Mouse (Mus musculus) gastrocnemius, postnatal 14 days (tissue): ENCODE results near the gene Cnnm1. TPM values are rescaled to one million over a fixed set of nuclear protein-coding genes. Genes with fewer than 3 reads are reported as not detected.
"Not testable (repeated sequence)": the region's sequence is repeated elsewhere in the genome, so short reads cannot be mapped to it uniquely, and the experiment has no call there.

Source experiments
- DNase-seq: peaks from one replicate; pipeline ENCODE4 v3.0.0; 2021; ENCODE audit warnings: mixed read lengths
- intact Hi-C: fragments of 180-260 bp; cut with DNase I; formaldehyde crosslinking; loops from one replicate; pipeline ENCODE4 v1.15.1; 2025; ENCODE audit warnings: low total_unique reads
- total RNA-seq, 2 experiments: library from RNA; stranded (reverse); gene quantifications; 2 replicates each; pipeline ENCODE4 v1.2.3; 2021

The Cnnm1 gene
- total RNA-seq, 2 experiments from 2014 or later = 0.12 to 0.18 TPM

DNA sequence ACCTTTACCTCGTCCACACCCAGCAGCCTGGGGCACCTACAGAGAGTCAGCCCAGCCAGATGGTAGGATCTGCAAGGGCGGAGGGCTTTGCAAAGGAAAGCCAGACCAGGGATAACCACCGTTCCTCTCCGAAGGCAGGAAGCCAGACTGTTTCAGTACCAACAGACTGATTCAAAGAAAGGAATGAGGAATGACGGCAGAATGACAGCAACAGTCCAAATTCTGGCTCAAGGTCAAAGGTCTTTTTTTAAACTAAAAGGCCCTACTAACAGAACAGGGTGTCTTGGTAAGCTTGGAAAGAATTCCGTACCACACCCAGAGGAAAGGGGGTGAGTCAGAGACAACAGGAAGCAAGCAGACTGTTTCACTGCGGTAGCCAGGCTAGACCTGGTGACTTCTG, 58.6 kb downstream of the Cnnm1 start:
- no peak for DNase-seq
- intact Hi-C loops = loop anchor here (5.0 to 10.0 kb wide), 2 partner anchors 33 to 156 kb away; no protein-coding TSS in a partner anchor

DNA sequence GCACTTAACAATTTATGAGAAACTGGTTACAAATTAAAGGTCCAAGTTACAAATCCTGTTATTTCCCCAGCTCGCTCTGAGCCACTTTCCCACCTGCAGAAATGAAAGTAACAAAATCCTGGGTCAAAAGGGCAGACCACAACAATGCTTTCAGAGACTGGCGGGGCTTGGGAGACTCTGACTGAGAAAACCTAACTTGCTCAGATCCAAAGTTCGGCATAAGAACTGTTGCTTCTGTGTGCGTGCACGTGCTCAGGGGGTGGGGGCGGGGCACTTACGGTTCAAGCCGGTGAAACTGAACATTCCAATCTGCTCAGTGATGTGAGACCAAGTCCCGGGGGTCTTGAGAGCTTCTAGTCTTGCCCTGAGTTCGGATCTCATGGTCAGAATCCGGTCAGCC, 62.4 kb downstream of the Cnnm1 start:
- no peak for DNase-seq
- intact Hi-C loops = no loop called here

DNA sequence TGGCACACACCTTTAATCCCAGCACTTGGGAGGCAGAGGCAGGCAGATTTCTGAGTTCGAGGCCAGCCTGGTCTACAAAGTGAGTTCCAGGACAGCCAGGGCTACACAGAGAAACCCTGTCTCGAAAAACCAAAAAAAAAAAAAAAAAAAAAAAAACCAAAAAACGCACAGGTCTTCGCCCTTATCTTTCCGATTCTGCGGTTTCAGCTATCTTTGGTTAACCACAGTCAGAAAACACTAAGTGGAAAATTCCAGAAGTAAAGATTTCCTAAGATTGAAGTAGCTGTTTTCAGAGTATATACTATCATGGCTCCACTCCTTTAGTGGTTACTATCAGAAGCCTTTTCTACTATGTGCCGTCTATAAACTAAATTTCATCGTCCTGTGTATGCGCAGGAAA, 63.4 kb downstream of the Cnnm1 start:
- intact Hi-C loops, DNase-seq: not testable (repeated sequence)

DNA sequence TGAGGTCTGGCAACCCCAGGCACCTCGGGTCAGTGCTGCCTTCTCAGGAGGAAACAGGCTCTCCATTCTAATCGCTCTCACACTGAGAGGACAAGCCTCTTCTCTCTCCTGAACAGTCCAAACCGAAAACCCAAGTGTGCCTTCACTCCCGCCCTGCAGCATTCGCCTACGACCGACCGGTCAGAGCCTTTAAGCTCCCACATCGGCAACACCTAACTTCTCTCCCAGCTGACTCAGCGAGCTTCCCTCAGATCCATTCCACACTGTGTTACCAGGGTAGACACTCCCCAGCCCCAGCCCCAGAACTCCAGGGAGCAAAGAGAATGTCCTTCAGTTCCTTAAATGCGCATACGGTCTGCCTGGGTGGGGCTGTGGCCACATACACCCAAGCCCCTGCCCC, 65.2 kb downstream of the Cnnm1 start:
- intact Hi-C loops = no loop called here
- DNase-seq = no peak

DNA sequence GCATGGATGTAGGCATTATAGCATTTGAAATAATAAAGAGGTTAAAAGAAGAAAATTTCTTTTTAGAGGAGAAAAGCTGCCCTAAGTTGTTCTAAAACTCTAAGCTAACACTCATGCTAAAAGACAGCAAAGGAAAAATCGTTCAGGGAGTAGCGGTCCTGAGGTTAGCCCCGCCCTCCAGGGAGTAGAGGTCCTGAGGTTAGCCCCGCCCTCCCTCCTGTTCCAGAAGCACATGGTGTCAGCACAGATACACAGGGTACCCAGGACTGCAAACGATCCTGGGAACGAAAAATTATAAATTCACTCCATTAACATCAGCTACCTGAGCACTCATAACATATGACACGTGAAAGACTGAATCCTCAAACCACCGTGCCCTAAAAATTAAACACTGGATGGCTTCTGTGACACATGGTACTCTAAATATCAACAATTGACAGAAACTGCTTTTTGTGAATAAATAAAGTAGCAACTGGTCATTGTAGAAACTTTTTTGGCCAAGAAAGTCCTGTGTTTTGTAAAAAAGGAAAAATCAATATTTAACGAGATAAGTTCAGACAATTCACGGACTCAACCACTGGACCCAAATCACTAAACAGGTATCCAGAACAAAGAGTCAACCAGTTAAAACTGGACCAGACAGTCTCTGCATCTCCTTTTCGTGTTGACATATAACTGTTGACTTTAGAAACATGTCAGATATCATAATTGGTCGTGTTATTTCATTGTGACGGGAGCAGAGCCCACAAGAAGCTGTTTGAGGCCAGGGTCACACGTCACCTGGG, 70.4 kb downstream of the Cnnm1 start:
- intact Hi-C loops = no loop called here
- DNase-seq = no peak

DNA sequence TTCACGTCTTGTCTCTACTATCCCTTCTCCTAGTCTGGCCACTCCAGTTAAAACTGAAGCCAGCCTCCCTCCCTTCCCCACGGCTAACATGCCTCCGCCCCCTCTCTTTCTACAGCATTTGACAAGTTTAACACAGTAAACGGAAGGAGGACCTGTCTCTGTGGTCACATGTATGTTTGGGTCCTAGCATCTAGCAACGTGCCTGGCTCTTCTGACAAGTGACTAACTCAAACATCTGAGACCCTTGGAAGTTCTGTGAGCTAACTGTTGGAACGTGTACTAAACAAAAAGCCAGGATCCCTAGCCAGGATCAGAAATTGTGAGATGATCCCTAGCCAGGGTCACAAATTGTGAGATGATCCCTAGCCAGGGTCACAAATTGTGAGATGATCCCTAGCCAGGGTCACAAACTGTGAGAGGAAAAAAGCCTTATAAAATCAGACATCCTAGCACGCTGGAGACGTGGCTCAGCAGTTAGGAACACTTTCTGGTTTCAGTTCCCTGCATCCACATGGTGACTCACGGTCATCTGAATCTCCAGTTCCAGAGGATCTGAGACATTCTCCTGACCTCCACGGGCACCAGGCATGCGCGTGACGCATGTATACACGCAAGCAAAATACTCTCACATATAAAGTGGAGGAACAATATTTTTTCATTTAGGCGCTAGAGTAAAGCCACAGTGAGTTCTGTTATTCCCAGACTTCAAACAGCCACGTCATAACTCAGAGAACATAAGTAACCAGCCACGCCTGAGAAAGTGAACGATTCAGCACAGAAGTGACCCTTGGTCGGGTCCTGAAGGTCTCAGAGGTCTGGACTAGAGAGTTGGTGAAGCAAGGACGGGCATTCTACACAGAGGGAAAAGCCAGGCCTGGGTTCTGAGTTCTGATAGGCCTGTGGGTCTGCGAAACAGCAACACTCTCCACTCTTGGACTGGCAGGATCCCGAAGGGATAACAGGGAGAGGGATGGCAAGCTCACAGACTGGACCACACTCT, 71.7 kb downstream of the Cnnm1 start:
- intact Hi-C loops = no loop called here
- no peak for DNase-seq

DNA sequence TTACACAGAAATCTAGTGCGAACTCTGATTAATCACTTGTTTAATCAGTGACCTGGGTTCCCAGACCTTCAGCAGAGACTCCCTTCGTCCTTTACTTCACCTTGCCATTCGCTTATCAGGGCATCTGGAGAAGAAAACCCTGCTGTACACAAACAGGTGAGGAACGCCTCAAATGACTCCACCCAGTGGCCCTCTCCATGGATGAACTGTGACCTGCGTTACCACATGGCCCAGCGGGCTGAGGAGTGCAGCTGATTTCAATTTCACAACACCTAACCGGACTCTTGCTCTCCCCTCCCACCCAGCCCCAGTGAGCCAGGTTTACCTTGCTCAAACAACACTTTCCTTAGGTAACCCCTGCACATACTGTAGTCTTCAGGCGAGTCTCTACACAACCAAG, 73.6 kb downstream of the Cnnm1 start:
- intact Hi-C loops = no loop called here
- no peak for DNase-seq

DNA sequence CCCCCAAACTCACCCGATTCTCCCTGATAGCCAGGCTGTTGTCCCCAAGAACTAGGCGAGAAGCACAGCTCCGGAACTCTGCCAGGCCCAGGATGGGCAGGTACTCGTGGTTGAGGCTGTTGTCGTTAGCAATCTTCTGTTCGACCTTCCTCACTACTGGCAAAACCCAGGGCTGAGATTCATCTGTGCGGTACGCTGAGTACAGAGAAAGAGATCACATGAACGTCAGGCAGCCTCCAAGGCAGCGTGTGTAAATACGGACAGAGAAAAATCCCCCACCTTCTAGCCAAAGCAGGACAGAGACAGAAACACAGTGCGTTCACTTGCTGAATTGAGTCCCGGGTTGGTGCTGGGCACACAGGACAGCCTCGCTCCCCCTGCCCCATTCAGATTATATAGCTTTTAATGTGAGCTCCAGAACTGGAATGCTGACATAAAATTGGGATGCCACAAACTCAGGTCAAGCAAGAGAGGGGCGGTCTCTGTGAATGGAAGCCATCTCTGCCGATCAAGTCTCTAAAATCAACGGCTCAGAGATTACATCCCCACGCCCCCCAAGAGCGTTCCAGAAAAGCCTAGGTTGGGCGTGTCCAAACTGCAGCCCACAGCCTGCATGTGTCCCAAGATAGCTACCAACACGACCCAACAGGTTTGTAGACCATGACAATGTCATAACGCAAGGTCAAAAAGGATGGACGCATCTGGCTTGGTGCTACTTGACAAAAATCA, 75.6 kb downstream of the Cnnm1 start:
- intact Hi-C loops = no loop called here
- no peak for DNase-seq

DNA sequence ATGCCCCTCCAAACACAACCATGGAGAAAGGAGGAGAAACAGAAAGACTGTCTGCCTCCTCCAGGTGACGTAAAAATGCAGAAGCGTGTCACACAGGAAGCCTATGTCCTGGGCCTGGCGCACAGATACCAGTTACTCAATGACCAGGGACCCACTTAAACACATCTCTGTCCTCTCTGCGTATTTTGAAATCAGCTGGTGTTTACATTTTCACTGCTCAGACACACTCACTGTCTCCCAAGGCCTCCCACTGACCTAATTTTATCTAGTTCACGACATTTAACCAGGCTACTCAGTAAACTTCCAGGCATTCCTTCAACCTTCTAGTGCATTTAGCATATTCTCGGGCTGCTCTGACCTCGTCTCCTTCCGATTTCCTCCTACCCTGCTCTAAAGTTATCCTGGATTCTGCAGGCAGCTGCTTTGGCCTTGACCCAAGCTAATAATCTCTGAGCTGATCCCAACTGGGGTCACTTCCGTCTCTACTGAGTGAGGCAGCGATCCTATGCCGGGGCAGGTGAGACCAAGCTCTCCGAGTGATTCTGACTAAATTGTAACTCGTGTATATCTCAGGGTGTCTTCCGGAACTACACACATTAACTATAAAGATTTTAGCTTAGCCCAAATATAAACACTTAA, 76.3 kb downstream of the Cnnm1 start:
- intact Hi-C loops = no loop called here
- no peak for DNase-seq

DNA sequence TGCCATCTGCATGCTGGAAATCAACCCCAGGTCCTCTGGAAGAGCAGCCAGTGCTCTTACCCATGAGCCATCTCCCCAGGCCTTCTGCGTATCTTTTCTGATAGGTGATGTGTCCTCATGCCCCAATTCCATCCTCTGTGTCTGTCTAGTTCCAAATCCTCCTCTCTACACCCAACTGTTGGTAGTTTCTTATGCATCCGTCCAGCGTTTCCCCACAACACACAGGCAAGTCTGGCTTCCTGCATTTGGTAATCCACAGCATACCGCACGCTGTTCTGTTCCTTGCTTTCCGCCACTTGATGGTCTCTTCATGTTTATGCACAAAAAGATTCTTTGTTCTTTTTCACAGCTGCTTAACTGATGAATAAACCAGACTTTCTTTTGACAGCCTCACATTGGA, 77.1 kb downstream of the Cnnm1 start:
- intact Hi-C loops = no loop called here
- DNase-seq = no peak

DNA sequence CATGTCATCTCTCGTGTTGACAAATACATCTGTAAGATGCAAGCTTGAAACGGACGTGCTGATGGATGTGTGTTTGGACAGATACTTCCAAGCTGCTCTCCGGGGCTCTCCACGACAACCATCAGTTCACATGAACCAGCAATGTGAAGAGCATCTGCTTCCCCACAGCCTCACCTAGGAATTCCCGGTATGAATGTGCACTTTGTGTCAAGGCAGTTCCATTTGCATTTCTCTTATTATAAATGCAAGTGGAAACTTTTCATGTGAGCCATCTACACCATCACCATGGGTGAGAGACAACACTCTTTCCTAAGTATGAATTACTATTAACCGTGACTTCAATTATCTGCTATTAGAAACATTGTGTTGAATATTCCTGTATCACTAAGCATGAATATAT, 77.6 kb downstream of the Cnnm1 start:
- DNase-seq = no peak
- intact Hi-C loops = no loop called here

DNA sequence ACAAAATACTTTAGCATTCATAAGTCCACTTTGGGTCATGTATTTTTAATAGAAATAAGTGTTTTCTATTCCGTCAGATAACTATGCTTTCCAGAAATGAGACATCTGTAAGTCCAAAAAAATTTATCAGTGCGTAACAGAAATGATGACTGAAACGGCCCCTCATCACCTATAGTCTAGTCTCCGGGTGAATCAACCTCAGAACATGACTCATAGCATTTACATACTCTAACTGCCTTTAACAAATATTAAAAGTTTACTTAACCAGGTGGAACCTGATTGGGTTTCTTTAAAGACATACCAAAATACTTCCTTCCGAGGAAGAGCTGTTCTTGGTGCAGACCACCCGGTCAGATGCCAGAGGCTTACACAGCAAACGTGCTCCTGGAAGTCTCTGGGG, 78.0 kb downstream of the Cnnm1 start:
- intact Hi-C loops = no loop called here

DNA sequence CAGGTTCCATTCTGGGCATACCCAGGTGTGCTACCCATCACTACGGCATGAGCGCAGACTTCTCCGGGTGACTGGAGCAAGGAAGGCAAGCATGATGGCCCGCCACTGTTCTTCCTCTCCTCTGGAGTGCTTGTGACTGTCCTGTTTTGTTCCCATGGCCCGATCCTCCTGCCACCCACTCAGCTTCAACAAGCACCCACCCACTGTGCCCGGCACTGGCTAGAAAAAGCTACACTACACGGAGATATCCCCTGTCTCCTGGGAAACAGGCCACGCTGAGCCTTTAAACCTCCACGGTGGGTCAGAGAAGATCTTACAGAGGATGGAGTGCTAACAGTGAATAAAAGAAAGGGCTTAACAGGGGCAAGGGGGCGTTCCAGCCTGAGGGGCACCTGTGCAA, 79.0 kb downstream of the Cnnm1 start:
- no peak for DNase-seq
- intact Hi-C loops = no loop called here

More for the DNA sequence above, 78.0 kb downstream of the Cnnm1 start:
- no peak for DNase-seq

DNA sequence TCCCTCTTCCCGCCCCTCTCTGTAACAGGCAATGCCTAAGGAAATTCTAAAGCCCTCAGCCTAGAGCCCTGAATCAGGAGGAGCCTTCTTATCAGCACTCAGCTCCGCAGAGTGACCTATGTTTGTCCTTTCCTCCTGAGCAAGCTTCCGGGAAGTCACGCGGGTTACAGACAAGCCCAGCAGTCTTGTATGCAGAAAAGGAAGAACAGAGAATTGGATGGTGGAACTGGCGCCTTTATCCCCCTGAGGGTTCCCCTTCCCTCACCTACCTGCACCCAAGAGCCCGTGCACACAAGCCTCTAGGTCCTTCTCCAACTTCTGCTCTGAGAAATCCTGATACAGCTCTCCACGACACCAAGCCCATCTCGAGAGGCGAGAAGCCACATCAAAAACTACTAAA, 80.2 kb downstream of the Cnnm1 start:
- intact Hi-C loops = no loop called here
- no peak for DNase-seq

DNA sequence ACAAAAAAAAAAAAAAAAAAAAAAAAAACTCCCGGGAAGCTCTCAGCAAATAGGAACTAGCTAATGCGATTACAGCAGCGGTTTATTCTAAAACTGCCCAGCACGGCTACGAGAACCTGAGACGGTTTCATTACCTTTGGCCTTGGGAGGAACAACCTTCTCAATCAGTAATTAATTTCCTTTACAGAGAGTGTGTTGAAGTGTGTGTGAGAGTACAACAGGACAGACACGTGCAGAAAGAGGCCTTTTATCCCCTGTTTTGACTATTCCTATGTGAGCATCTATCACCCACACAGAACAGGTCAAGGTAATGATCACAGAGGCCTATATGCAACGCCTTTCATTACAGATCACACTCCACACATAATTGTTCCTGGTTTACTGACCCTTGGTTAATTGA, 81.1 kb downstream of the Cnnm1 start:
- intact Hi-C loops = no loop called here
- no peak for DNase-seq

DNA sequence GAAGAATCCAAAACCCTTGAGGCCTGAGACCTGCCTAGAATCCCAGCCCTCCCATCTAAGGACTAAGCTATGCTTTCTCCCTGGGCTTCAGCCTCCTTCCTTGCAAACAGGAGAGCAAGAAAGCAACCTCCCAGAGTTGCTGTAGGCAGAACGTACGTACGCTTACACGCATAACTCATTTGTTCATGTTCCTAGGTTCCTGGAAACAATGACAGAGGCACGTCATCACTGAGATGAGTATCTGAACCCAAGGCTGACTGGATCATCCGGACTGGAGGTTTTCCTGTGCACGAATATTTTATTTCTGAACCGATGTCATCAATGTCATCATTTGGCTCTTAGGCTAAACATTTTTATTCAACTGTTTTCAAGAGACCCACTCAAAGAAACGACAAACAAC, 81.8 kb downstream of the Cnnm1 start:
- DNase-seq = no peak
- intact Hi-C loops = no loop called here

DNA sequence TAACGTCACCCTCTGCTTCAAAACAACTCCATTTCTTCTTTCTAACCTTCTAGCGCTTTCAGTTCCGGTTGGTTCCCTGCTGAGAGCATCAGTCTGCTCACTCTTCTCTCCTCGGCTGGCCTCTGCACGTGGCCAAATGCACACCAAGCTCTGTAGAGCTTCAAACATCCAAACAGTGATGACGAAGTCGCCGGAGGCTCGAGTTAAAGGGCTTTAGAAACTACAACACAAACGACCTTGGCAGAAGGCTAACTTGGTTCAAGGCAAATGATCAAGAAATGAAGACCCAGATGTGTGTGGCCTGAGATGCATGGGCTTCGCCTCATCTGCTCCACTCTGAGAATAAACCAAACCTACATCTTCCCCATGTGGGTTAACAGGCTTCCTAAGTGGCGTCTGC, 83.3 kb downstream of the Cnnm1 start:
- intact Hi-C loops = no loop called here
- DNase-seq = no peak

DNA sequence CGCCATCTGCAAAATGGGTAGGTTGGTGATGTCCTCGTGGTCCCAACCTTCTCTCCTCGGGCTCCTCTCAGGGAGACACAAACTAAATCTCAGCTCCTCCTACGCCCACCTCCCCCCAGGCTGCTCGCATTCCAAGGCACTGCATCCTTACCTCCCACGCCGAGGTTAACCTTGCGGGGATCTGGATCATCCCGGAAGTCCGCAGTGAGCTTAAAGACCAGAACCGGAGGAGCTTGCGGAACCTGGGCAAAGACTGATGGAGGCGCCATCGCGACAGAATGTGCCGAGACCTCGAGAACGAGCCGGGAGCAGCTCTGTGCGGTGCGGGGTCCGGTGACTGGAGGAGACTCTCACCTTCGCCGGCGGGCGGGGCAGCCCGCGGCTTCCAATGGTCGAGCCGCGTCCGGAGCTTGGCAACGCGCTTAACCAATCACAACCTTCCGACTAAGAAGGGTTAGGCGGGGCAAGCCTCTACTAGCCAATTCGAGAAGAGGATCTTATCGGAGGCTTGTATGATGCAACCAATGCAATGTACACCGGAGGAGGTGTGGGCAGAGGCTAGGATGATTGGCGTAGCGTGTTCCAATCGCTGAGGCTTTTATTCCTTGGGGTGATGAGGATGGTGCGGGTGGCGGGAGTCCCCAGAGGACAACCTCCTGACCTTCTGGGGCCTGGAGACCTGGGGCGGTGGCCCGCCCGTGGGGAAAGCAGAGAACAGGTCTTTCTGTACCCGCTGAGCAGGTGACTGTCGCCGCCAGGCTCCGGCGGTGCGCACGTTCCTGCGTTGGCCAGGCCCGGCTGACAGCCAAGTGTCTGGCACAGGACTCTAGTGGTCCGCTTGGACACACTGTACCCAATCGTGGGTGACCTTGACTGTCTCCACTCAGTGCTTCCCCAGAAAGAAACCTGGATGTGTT, 84.2 kb downstream of the Cnnm1 start, which contains the start of gene Got1:
Got1 (minus strand) TSS at position 419 of the 917 bp plus-strand sequence.
- DNase-seq = peak; percentile 93
- intact Hi-C loops = no loop called here
